Mouse (Mus musculus): ENCODE data around the gene Wnt10b. TPM values are rescaled to one million over a fixed set of nuclear protein-coding genes. Genes with fewer than 3 reads are reported as not detected.

Wnt10b gene
- polyA plus RNA-seq, 1 experiment from 2014 or later: 0.34 TPM

DNA sequence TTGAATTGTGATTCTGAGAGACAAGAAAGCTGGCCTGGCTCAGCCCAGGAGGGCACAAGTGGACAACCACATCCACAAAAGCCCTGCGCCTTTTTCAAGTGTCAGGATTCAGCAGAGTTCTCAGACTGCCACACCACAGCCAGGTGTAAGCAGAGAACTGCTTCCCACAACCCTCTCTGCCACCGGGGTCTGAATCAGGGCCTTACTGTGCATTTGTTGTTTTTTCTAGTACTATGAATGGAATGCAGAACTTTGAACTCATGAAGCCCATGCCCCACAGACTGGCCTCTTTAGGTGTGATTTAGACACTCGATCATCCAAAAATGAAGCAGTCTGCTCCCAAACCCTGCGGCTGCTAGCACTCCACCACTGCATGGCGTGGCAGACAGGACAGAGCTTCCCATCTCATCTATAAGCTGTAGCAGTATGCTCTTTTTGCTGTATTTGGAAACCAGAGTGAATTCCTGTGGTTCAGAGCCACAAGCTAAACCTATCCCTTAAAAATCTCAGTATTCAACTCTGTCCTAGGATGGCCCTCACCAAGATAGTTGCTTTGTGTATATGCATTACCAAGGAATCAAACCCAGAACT is 43.9 kb downstream of the Wnt10b start:
- Histone ChIP-seq H3K4me1 (no peaks in the 10 kb centered on the region), H3K27ac (replicated peaks) (no peak overlapping the region), H3K9me3 (no peaks in the 10 kb centered on the region), H3K4me3 (no peak overlapping the region), H3K36me3 (peaks cover 37% of the 10 kb centered on the region), H3K9ac (replicated peaks) (no peak overlapping the region), H3K27me3 (peaks cover 10% of the 10 kb centered on the region), H3K4me2 (replicated peaks) (no peak overlapping the region)
- WGBS: 87% methylated on average over 5 of the region's 5 CpGs
- no peak for ATAC-seq (ENCODE audit: low FRiP score, low read depth)

DNA sequence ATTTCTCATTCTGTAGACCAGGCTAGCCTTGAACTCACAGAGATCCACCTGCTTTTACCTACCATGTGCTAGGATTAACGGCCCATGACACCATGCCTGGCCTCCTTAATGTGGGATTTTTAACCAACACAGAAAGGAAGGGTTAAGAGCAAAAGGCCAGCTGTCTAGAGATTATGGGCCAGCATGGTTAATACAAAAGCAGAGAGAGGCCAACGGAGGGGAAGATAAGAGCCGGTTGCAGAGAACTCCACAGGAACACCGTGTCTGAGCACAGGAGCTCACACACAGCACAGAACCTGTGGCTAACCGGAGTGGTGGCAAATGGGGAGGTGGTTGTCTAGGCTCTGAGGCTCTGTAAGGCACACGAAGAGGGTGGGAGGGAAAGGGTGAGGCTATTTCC is 44.6 kb downstream of the Wnt10b start:
- WGBS: 69% methylated on average over 6 of the region's 6 CpGs
- Histone ChIP-seq H3K27ac (replicated peaks) (no peak overlapping the region), H3K27me3 (peaks cover 17% of the 10 kb centered on the region), H3K36me3 (peaks cover 30% of the 10 kb centered on the region), H3K9ac (replicated peaks) (no peak overlapping the region), H3K4me1 (no peaks in the 10 kb centered on the region), H3K9me3 (no peaks in the 10 kb centered on the region), H3K4me3 (no peak overlapping the region), H3K4me2 (replicated peaks) (no peak overlapping the region)
- no peak for ATAC-seq (ENCODE audit: low FRiP score, low read depth)

DNA sequence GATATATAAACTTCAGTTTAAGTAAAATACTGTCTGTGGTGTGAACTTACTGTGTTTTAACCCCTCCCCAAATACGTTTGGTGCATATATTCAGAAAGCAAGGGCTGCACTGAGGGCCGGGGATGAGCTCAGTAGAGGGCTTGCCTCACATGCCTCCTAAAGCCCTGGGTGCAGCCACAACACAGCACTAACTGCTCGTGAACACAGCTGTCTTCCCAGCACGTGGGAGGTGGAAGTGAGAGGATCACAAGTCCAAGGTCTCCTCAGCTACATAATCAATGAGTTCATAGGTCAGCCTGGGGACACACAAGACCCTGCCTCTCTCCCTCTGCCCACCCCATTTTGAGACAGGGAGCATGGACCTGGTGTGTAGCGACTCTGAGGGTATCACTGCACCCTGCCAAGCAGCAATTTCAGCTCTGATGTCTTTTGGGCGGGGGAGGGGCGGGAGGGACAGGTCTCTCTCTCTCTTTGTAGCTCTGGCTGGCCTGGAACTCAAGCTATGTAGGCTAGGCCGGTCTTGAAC is 45.9 kb downstream of the Wnt10b start:
- H3K27ac ChIP-seq (replicated peaks): no peak overlapping the region
- H3K4me1 ChIP-seq: peaks cover 10% of the 10 kb centered on the region
- H3K4me2 ChIP-seq (replicated peaks): no peak overlapping the region
- no peaks in the 10 kb centered on the region for H3K9me3 ChIP-seq
- H3K9ac ChIP-seq (replicated peaks): no peak overlapping the region
- H3K36me3 ChIP-seq: peaks cover 18% of the 10 kb centered on the region
- WGBS: 77% methylated on average over 8 of the region's 8 CpGs
- H3K27me3 ChIP-seq: peaks cover 29% of the 10 kb centered on the region
- no peak for ATAC-seq (ENCODE audit: low FRiP score, low read depth)
- H3K4me3 ChIP-seq: no peak overlapping the region

DNA sequence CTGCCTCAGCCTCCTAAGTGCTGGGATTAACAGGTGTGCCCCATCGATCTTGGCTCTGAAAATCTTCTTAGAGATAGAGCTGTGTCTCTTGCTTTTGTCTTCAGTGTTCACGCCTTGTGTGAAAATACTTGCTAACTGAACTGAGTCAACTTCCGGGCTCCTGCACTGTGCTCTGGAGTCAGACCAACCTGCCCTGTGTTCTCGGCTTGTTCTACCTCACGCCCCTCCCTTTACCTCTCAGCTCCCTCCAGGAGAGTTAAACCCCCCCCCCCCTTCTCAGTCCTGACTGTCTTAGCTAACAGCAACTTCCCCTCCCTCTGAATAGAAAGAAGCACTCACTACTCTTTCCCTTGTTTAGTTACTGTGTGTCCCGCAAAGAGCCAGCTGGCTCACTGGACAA is 47.2 kb downstream of the Wnt10b start:
- 86% methylated on average over 6 of the region's 6 CpGs for WGBS
- Histone ChIP-seq H3K9ac (replicated peaks) (no peak overlapping the region), H3K36me3 (peaks cover 6% of the 10 kb centered on the region), H3K9me3 (no peaks in the 10 kb centered on the region), H3K4me3 (no peak overlapping the region), H3K27ac (replicated peaks) (no peak overlapping the region), H3K4me2 (replicated peaks) (no peak overlapping the region), H3K27me3 (peaks cover 41% of the 10 kb centered on the region), H3K4me1 (peaks cover 16% of the 10 kb centered on the region)
- no peak for ATAC-seq (ENCODE audit: low FRiP score, low read depth)

DNA sequence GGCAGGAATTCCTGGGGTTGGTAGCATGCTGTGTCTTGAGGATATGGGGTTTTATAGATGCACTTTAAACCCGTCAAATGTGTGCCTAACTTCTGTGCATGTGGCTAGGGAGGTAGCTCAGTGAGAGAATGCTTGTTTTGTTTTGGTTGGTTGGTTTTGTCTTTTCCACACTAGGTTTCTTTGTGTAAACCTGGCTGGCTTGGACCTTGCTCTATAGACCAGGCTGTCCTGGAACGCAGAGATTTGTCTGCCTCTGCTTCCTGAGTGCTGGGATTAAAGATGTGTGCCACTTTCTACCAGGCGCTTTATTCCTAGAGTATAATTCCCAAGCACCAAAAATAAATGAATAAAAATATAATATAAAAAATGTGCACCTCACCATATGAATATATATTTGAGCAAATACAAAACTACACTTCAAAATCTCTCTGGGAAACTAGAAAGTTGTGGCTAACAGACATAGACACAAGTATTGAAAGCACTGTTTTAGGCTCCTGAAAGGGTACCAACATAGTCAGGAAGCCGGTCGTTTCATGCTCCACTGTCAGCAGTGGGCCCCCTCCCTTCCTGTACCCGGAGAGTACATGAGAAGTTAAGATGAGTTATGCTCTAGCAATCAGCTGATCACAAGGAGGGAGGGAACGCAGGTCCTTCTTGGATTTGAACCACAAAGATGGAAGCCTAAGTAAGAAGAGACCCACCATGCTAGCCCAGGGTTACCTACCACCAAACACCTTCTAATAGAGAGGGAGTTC is 48.0 kb downstream of the Wnt10b start:
- no peaks in the 10 kb centered on the region for H3K36me3 ChIP-seq
- H3K27ac ChIP-seq (replicated peaks): no peak overlapping the region
- H3K4me2 ChIP-seq (replicated peaks): no peak overlapping the region
- H3K4me1 ChIP-seq: peaks cover 16% of the 10 kb centered on the region
- ATAC-seq (ENCODE audit: low FRiP score, low read depth): no peak
- no peak overlapping the region for H3K9ac ChIP-seq (replicated peaks)
- peaks cover 44% of the 10 kb centered on the region for H3K27me3 ChIP-seq
- no peaks in the 10 kb centered on the region for H3K9me3 ChIP-seq
- H3K4me3 ChIP-seq: no peak overlapping the region
- 88% methylated on average over 7 of the region's 7 CpGs for WGBS

DNA sequence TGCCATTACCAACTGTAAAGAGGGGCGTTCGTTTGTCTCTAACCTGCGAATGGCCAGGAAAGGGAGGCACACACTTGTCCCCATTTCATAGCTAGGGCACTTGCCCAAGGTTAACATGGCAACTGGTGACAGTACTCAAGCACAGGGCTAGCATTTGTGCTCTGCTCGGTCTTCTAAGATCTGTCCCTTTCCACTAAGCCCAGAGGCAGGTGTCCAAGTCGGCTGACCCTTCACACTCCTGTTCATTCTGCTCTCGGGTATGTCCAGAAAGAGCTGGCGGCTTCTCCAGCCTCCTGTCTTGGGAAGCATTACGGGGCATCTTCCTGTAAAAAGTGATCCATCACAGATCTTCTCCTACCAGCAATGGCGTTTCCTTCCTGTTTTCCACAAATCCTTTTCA is 49.6 kb downstream of the Wnt10b start:
- no peak for ATAC-seq (ENCODE audit: low FRiP score, low read depth)
- H3K27me3 ChIP-seq: peaks cover 51% of the 10 kb centered on the region
- H3K4me1 ChIP-seq: peaks cover 26% of the 10 kb centered on the region
- peak overlapping the region; percentile 89 for H3K4me2 ChIP-seq (replicated peaks)
- H3K9me3 ChIP-seq: no peaks in the 10 kb centered on the region
- no peaks in the 10 kb centered on the region for H3K36me3 ChIP-seq
- H3K4me3 ChIP-seq: peak overlapping the region; percentile 45
- H3K27ac ChIP-seq (replicated peaks): no peak overlapping the region
- 46% methylated on average over 9 of the region's 9 CpGs for WGBS
- no peak overlapping the region for H3K9ac ChIP-seq (replicated peaks)

DNA sequence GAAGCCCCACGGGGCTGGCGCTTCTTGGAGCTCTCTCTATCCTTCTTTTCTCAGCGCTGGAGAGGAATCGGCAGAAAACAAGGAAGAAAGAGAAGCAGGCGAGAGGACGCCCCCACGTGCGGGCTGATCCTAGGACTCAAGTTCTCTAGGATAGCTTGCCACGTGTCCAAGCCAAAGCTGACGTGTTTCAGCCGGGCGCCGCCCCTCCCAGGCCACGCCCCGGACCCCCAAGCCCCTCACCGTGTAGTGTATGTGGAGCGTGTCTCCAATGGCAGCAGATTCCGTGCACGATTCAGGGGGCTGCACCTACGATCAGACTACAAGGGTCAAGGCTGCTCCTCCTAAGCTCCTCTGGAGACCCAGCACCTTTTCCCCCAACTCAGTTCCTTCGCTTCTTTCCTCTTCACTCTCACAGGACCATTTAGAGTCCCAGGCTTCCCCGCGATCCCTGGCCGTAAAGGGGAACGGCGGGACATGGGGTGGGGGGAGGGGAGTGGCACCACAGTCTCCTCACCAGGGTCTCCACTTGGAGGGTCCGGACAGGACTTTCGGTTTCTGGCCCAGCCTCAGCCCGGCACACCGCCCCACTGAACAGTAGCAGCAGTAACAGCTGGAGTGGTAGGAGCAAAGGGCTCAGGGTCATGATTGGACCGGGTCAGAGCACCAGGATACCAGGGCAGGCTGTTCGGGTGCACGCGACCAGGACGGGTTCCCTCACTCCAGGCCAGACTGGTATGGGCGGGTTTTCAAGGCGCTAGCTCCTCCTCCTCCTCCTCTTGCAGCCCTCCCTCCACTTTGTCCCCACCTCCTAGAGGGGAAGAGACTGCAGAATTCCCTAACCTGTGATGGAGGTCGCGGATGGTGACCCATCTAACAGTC is 50.3 kb downstream of the Wnt10b start, which contains the start of gene Fkbp11:
Gene Fkbp11 (minus strand): TSS at position 756 of the 879 bp plus-strand sequence.
- no peaks in the 10 kb centered on the region for H3K9me3 ChIP-seq
- no peaks in the 10 kb centered on the region for H3K36me3 ChIP-seq
- peak within 1 kb of the TSS; percentile 45 for H3K4me3 ChIP-seq
- H3K4me2 ChIP-seq (replicated peaks): peak within 1 kb of the TSS; percentile 89
- H3K9ac ChIP-seq (replicated peaks): peak within 1 kb of the TSS; percentile 58
- no peak within 1 kb of the TSS for H3K27ac ChIP-seq (replicated peaks)
- peaks cover 29% of the 10 kb centered on the region for H3K4me1 ChIP-seq
- under 1% methylated on average over 39 of the region's 39 CpGs for WGBS
- peak; percentile 68 for ATAC-seq (ENCODE audit: low FRiP score, low read depth)
- H3K27me3 ChIP-seq: peaks cover 58% of the 10 kb centered on the region

DNA sequence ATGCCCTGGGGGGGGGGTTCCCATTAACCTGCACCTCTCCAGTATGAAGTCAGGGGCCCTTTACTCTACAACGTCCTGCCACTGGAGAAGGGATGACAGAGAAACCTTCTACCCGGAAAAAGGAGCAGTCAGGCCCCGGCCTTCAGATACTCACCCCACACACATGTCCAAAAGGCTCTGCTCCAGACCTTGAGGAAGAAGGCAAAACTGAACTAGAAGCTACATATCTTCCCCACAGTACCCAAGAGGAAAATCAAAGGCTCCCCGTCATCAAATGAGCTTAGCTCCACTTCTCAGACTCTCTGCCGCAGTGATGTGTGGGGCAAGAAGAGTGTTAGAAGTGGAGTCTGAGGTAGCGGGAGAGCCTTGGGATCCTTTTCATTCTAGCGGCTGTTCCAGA is 51.2 kb downstream of the Wnt10b start:
- H3K4me3 ChIP-seq: peak overlapping the region; percentile 45; the same call in 1 of the 2 replicates
- H3K9ac ChIP-seq (replicated peaks): no peak overlapping the region; the same call in 1 of the 2 replicates
- peaks cover 66% of the 10 kb centered on the region for H3K27me3 ChIP-seq
- no peaks in the 10 kb centered on the region for H3K36me3 ChIP-seq
- peak overlapping the region; percentile 89 for H3K4me2 ChIP-seq (replicated peaks)
- H3K4me1 ChIP-seq: peaks cover 32% of the 10 kb centered on the region
- no peaks in the 10 kb centered on the region for H3K9me3 ChIP-seq
- H3K27ac ChIP-seq (replicated peaks): no peak overlapping the region
- WGBS: 48% methylated on average over 7 of the region's 7 CpGs
- no peak for ATAC-seq (ENCODE audit: low FRiP score, low read depth)

DNA sequence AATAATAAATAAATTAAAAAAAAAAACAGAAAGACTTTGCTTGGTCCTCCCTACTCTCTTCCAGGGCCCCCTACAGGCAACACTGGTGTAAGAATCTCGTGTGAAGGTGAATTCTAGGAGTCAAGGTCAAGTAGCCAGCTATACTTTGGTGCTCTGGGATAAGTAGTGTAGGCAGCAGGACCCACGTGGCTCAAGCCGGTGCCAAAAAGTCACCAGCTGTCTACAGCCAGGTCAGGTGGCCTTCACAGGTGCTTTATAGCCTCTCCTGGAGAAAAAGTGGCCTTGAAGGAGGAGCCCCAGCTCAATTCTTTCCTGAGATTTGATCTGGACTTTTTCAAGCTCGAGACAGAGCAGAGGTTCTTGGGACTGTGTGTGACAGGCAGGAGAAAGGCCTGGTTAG is 51.9 kb downstream of the Wnt10b start:
- H3K4me1 ChIP-seq: peaks cover 32% of the 10 kb centered on the region
- H3K4me2 ChIP-seq (replicated peaks): no peak overlapping the region
- H3K27me3 ChIP-seq: peaks cover 69% of the 10 kb centered on the region
- H3K9ac ChIP-seq (replicated peaks): no peak overlapping the region
- H3K27ac ChIP-seq (replicated peaks): no peak overlapping the region
- ATAC-seq (ENCODE audit: low FRiP score, low read depth): no peak
- H3K4me3 ChIP-seq: no peak overlapping the region
- WGBS: 79% methylated on average over 4 of the region's 4 CpGs
- no peaks in the 10 kb centered on the region for H3K36me3 ChIP-seq
- H3K9me3 ChIP-seq: no peaks in the 10 kb centered on the region

DNA sequence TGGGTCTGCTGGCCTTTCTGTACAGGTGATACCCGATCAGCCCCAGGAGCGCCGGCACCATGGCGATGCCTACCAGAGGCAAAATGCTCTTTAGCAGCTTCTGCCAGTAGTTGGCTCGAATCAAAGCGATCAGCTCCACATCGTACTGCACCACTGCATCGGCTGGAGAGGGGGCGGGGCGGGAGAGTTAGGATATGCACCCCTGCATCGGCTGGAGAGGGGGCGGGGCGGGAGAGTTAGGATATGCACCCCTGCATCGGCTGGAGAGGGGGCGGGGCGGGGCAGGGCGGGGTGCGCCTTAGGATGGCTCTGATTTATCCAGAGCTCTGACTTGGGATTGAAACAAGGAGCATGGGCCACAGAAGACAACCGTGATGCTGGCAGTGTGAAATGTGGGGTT is 53.5 kb downstream of the Wnt10b start:
- Histone ChIP-seq H3K27me3 (peaks cover 69% of the 10 kb centered on the region), H3K9me3 (no peaks in the 10 kb centered on the region), H3K27ac (replicated peaks) (no peak overlapping the region), H3K36me3 (no peaks in the 10 kb centered on the region), H3K4me3 (0 out of 2 replicates have a peak overlapping the region, but pooled peaks have one; percentile 0), H3K4me2 (replicated peaks) (peak overlapping the region; percentile 26), H3K4me1 (peaks cover 32% of the 10 kb centered on the region), H3K9ac (replicated peaks) (no peak overlapping the region)
- ATAC-seq (ENCODE audit: low FRiP score, low read depth): no peak
- 26% methylated on average over 18 of the region's 19 CpGs for WGBS

DNA sequence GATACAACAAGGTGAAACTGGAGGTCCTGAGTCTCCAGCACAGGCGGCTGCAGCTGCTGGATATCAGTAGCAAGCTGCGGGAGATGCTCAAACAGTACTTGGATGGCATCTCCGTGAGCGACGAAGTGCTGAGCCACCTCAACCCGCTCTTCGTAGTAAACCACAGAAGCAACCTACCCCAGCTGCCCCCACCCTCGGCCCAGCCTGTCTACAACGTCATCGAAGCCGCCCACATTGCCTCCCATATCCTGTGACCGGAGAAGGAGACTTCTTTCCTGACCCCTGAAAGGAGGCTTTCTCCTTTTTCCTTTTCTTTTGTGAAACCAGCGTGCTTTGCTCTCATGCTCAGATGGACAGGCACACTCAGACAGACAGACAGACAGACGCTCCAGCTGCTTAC is 55.1 kb downstream of the Wnt10b start:
- H3K27me3 ChIP-seq: peaks cover 54% of the 10 kb centered on the region

More for the DNA sequence above, 55.1 kb downstream of the Wnt10b start:
- Histone ChIP-seq H3K36me3 (no peaks in the 10 kb centered on the region), H3K9ac (replicated peaks) (no peak overlapping the region), H3K4me3 (no peak overlapping the region), H3K4me1 (peaks cover 30% of the 10 kb centered on the region), H3K27ac (replicated peaks) (no peak overlapping the region), H3K9me3 (no peaks in the 10 kb centered on the region), H3K4me2 (replicated peaks) (no peak overlapping the region)
- WGBS: 74% methylated on average over 14 of the region's 14 CpGs
- no peak for ATAC-seq (ENCODE audit: low FRiP score, low read depth)

Data from midbrain, embryonic 12.5 days (tissue).